Mouse (Mus musculus) limb, embryonic 10.5 days (tissue): Measurements from ENCODE around the gene Ccdc190. TPM values are rescaled to one million over a fixed set of nuclear protein-coding genes. Genes with fewer than 3 reads are reported as not detected.

ENCODE experiments used
- DNase-seq: peaks from one replicate; pipeline ENCODE4 v3.0.0-alpha.2; 2017; ENCODE audit warnings: low spot score
- H3K27ac ChIP-seq: fragments of 300-500 bp; sonication (generic); 2 replicates; pipeline ENCODE4 v1.5.1; 2016; ENCODE audit warnings: mild to moderate bottlenecking
- H3K27me3 ChIP-seq: fragments of 300-500 bp; sonication (generic); 2 replicates; pipeline ENCODE4 v1.6.1; 2016; ENCODE audit warnings: low read depth, mild to moderate bottlenecking; ENCODE audit not compliant: poor library complexity, severe bottlenecking
- H3K36me3 ChIP-seq: fragments of 300-500 bp; sonication (generic); 2 replicates; pipeline ENCODE4 v1.6.1; 2016; ENCODE audit warnings: mild to moderate bottlenecking, moderate library complexity
- H3K4me1 ChIP-seq: fragments of 300-500 bp; sonication (generic); 2 replicates; pipeline ENCODE4 v1.6.1; 2016
- H3K4me3 ChIP-seq: fragments of 300-500 bp; sonication (generic); 2 replicates; pipeline ENCODE4 v1.5.1; 2016; ENCODE audit warnings: mild to moderate bottlenecking, moderate library complexity
- H3K9me3 ChIP-seq: fragments of 300-500 bp; sonication (generic); replicated peaks from 2 replicates; pipeline ENCODE4 v1.6.1; 2016; ENCODE audit warnings: mild to moderate bottlenecking
- WGBS: fragments of 180-500 bp; shearing (Covaris S2); methylation state at CpG from one replicate; pipeline ENCODE4 v1.1.7; 2016; 5-methylcytosine and 5-hydroxymethylcytosine counted together
- polyA plus RNA-seq: library from polyadenylated mRNA; unstranded; fragments of >200 nt; fragmentation: Nextera tagmentation; extraction: Ambion mirVana; gene quantifications from 2 replicates; pipeline ENCODE4 v1.2.1, GENCODE M21; 2016

Ccdc190 gene
- polyA plus RNA-seq, 1 experiment from 2014 or later: not detected

DNA sequence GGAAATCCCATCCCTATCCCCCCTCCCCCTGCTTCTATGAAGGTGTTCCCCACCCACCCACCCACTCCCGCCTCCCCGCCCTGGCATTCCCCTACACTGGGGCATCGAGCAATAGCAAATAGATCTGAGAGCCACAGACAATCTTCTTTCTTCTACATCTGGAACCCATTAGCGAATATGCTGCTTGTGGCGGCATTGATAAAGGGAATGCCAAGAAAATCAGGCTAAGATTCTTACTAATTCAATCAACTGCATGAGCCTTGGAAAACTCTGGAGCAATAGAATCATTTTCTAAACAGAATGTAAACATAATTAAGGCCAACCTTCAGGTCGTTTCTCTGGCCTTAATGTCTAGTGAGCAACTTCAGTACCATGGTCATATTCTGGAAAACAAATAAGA is 16.9 kb upstream of the Ccdc190 start:
- no peaks in the 10 kb centered on the region for H3K36me3 ChIP-seq
- DNase-seq: no peak
- no peak overlapping the region for H3K4me3 ChIP-seq
- no peak overlapping the region for H3K27ac ChIP-seq
- whole genome bisulfite sequencing: 51% methylated on average over 6 of the region's 6 CpGs
- H3K9me3 ChIP-seq: no peaks in the 10 kb centered on the region
- no peaks in the 10 kb centered on the region for H3K27me3 ChIP-seq
- peaks cover 9% of the 10 kb centered on the region for H3K4me1 ChIP-seq

GRCm38 (mm10) chr1:169916659-169917058 is 11.8 kb upstream of the Ccdc190 start:
- Histone ChIP-seq H3K27ac (no peak overlapping the region), H3K9me3 (no peaks in the 10 kb centered on the region), H3K36me3 (no peaks in the 10 kb centered on the region), H3K4me3 (no peak overlapping the region), H3K27me3 (0 out of 2 replicates have a peak, but pooled peaks cover 12% of the 10 kb centered on the region), H3K4me1 (peaks cover 21% of the 10 kb centered on the region)
- 28% methylated on average over 7 of the region's 7 CpGs for WGBS
- peak; percentile 49 for DNase-seq

DNA sequence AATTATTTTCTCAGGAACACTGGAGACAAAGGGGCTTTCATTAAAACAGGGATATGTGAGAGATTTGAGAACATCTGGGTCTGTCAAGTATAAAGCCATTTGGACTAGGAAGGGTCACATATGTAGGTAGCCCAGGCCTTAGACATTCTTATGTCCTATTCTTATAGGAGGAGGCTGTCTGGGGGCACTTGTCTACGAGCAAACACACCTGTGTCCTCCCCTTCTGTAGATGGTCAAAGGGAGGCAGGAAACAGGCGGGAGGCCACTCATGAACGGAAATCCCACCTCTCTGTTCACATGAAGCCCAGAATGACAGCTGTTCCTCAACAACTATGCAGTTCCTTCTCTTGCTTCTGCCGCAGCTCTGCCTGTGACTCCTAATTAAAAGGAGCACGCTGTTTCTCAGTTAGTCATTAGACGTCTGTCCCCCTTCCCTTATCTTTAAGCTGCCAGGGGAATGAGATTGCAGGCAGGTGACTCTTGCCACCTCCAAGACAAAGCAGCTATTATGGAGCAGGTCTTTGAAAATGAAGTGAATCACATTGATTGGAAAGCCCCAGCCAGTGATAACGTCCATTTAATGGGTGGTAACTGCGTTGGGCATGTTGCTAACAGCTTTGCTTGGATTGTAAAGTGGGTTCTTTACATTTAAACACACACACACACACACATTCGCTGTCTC is 11.2 kb upstream of the Ccdc190 start:
- Histone ChIP-seq H3K4me1 (peaks cover 20% of the 10 kb centered on the region), H3K9me3 (no peaks in the 10 kb centered on the region), H3K36me3 (no peaks in the 10 kb centered on the region), H3K27me3 (0 out of 2 replicates have a peak, but pooled peaks cover 12% of the 10 kb centered on the region), H3K27ac (0 out of 2 replicates have a peak overlapping the region, but pooled peaks have one; percentile 14), H3K4me3 (no peak overlapping the region)
- DNase-seq: no peak
- 68% methylated on average over 9 of the region's 9 CpGs for WGBS

DNA sequence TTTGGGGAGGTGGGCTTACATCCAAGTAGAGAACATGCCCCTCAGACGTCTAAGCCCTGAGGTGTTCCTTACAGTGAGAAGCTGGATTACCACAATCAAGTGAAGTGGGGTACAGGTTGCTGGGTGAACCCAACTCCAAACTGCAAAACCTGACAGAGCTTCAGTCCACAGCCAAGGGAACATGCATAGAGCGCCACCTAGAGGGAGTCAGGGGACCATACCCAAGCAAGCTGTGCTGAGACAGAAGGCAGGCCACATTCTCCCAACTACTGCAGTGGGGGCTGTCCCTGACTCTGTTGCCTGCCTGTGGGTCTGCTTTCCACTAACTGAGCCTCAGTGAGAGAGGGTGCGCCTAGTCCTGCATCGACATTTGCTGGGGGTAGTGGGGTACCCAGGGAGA is 10.4 kb upstream of the Ccdc190 start:
- 34% methylated on average over 4 of the region's 4 CpGs for WGBS
- peaks cover 20% of the 10 kb centered on the region for H3K4me1 ChIP-seq
- no peaks in the 10 kb centered on the region for H3K36me3 ChIP-seq
- no peak overlapping the region for H3K27ac ChIP-seq
- no peak overlapping the region for H3K4me3 ChIP-seq
- no peaks in the 10 kb centered on the region for H3K9me3 ChIP-seq
- H3K27me3 ChIP-seq: 0 out of 2 replicates have a peak, but pooled peaks cover 12% of the 10 kb centered on the region
- DNase-seq: peak; percentile 69

DNA sequence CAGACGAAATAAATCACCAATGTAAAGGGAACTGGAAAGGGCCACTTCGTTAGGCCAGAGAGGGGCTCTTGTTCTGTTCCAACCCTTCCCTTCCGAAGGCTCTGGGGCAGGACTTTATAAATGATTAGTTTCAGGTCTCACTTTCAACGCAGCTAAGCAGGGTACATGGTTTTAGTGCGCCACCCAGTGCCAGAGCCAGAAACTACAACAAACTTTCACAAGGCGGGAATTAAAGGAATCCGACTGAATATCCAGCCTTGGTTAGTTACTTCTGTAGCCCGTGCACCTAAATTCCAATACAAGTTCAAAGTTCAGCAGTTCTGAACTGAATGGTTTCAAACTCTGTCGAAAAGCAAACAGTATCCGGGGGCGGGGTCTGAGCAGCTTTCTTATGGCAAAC is 9.2 kb upstream of the Ccdc190 start:
- peaks cover 20% of the 10 kb centered on the region for H3K4me1 ChIP-seq
- no peak overlapping the region for H3K27ac ChIP-seq
- peak; percentile 86 for DNase-seq
- 0 out of 2 replicates have a peak, but pooled peaks cover 12% of the 10 kb centered on the region for H3K27me3 ChIP-seq
- H3K4me3 ChIP-seq: no peak overlapping the region
- H3K36me3 ChIP-seq: no peaks in the 10 kb centered on the region
- H3K9me3 ChIP-seq: no peaks in the 10 kb centered on the region
- 5% methylated on average over 11 of the region's 11 CpGs for whole genome bisulfite sequencing

DNA sequence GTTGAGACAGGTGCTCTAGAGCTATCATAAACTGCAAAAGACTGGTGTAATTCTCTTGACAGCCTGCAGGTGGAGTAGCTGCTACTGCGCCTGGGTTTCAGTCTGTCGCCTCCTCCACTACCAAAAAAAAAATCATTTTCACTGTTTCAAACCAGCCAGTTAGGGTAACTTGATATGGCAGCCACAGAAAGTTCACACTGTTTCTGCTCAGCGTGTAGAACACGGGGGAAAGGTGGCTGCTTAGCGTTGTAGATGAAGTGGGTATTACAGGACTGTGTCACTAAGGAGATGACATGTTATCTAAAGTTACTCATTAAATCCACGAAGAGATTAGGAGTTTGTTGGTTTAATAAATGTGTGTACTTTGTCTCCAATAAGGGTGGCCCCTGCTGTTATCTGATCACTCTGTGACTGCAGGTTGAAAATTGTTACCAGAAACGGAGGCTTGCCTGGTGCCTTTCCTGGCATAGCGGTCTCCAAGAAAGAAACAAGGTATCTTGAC is 6.7 kb upstream of the Ccdc190 start:
- no peaks in the 10 kb centered on the region for H3K36me3 ChIP-seq
- no peak overlapping the region for H3K4me3 ChIP-seq
- no peak overlapping the region for H3K27ac ChIP-seq
- peaks cover 14% of the 10 kb centered on the region for H3K4me1 ChIP-seq
- H3K27me3 ChIP-seq: 0 out of 2 replicates have a peak, but pooled peaks cover 12% of the 10 kb centered on the region
- DNase-seq: no peak
- H3K9me3 ChIP-seq: no peaks in the 10 kb centered on the region
- WGBS: 42% methylated on average over 8 of the region's 8 CpGs

GRCm38 (mm10) chr1:169924567-169924966 is 3.9 kb upstream of the Ccdc190 start:
- Histone ChIP-seq H3K9me3 (no peaks in the 10 kb centered on the region), H3K4me3 (no peak overlapping the region), H3K36me3 (no peaks in the 10 kb centered on the region), H3K27ac (no peak overlapping the region), H3K4me1 (peaks cover 4% of the 10 kb centered on the region; the same call in 1 of the 2 replicates), H3K27me3 (0 out of 2 replicates have a peak, but pooled peaks cover 11% of the 10 kb centered on the region)
- no peak for DNase-seq
- 95% methylated on average over 2 of the region's 2 CpGs for WGBS

GRCm38 (mm10) chr1:169927753-169928369 is 587 bp upstream of the Ccdc190 start:
- Histone ChIP-seq H3K4me3 (no peak overlapping the region), H3K4me1 (peaks cover 4% of the 10 kb centered on the region; the same call in 1 of the 2 replicates), H3K9me3 (no peaks in the 10 kb centered on the region), H3K36me3 (no peaks in the 10 kb centered on the region), H3K27ac (no peak overlapping the region), H3K27me3 (0 out of 2 replicates have a peak, but pooled peaks cover 3% of the 10 kb centered on the region)
- DNase-seq: no peak
- 70% methylated on average over 8 of the region's 8 CpGs for WGBS

DNA sequence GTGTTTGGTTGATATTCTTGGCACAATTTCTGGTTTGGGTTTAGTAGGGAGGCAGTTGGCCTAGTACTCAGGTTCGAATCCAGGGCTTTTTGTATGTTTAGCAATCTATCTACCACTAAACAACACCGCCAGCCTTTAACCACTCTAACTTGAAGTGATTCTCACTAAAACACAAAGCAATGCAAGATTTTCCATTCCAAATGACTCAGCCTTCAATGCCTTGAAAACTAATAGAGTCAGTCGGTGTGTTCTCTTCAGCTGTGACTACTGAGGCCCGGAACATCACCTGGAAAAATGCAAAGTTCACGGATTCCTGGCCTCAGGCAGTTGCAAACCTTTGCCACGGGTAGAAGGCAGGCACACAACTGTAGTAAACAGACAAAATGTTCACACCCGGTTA is 3.2 kb downstream of the Ccdc190 start:
- Histone ChIP-seq H3K9me3 (no peaks in the 10 kb centered on the region), H3K4me3 (no peak overlapping the region), H3K36me3 (no peaks in the 10 kb centered on the region), H3K27me3 (0 out of 2 replicates have a peak, but pooled peaks cover 3% of the 10 kb centered on the region), H3K27ac (no peak overlapping the region), H3K4me1 (peaks cover 4% of the 10 kb centered on the region; the same call in 1 of the 2 replicates)
- no peak for DNase-seq
- WGBS: 85% methylated on average over 7 of the region's 7 CpGs

DNA sequence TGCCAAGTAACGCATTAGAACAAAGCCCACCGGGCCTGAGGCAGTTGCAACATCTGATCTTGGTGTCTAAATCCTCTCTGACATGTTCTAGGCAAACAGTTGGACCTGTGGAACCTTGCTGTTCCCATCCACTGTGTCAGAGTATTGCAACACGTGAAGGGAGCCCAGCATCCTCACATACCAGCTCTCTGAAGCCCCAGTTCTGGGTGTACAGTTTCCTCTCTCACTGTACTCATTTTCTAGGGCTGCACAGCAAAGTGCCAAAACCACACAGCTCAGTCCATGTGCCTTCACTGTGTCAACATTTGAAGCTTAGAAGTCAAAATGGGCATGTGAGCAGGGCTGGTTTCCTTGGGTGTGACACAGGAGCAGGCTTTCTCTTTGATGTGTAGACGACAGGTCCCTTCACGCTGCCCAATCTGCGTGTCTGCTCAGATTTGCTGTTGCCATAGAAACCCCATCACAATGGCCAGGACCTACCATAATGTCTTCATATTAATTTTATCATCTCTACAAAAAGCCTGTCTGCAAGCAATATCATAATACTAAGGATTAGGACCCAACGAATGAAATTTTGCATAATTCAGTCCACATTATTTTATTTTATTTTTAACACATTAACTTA is 3.8 kb downstream of the Ccdc190 start:
- no peak overlapping the region for H3K4me3 ChIP-seq
- 0 out of 2 replicates have a peak, but pooled peaks cover 3% of the 10 kb centered on the region for H3K27me3 ChIP-seq
- H3K36me3 ChIP-seq: no peaks in the 10 kb centered on the region
- no peak for DNase-seq
- WGBS: 77% methylated on average over 7 of the region's 7 CpGs
- H3K9me3 ChIP-seq: no peaks in the 10 kb centered on the region
- no peak overlapping the region for H3K27ac ChIP-seq
- H3K4me1 ChIP-seq: peaks cover 4% of the 10 kb centered on the region; the same call in 1 of the 2 replicates

DNA sequence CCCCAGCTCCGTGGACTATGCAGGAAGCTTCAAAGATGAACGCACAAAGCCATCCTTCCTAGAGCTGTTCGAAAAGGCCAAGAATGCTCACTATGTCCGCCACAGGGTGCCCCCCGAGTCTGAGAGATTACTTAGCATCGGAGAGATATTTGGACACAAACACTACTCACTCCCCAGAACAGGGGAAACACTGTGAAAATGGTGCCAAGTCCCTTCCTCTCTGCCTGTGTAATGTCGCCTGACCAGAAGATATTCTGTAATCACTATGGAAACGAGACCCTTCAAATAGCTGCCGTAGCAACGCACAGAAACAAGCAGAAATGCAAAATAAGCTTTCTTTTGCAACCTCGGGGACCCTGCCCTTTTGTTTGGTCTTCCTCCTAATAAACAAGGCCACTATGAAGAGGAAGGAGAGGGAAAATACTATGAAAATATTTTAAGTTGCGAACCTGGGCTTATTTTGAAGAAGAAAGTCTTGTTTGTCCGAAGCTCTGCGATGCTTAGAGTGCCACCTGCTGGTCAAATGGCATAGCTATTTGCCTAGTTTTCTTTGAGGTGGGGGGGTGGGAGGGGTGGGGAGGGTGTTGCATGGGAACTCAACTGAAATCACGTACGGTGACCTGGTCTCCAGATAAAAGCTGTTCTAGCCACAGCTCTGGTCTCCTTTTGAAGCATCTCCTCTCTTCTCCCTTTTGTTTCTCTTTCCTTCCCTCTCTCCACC is 5.7 kb downstream of the Ccdc190 start:
- DNase-seq: peak; percentile 64
- 64% methylated on average over 16 of the region's 16 CpGs for WGBS
- Histone ChIP-seq H3K36me3 (no peaks in the 10 kb centered on the region), H3K27me3 (0 out of 2 replicates have a peak, but pooled peaks cover 3% of the 10 kb centered on the region), H3K27ac (no peak overlapping the region), H3K4me1 (no peaks in the 10 kb centered on the region), H3K9me3 (no peaks in the 10 kb centered on the region), H3K4me3 (no peak overlapping the region)

DNA sequence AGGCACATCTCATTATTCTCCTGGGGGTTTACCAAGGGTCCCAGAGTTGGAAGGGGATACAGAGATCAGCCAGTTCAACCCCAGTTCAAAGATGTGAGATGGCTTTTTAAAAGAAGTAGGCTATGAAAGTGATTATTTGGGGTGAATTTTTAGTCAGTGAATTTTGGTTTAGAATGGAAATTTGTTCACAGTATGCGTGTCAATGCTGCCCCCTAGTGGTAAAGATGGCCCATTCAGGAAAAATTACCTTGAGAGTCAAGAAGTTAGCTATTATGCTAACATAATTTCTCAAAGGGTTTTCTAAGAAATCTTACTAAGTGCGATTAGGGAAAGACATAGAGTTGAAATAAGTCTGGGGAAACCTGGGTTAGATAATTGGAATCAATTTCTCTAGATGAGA is 10.9 kb downstream of the Ccdc190 start:
- Histone ChIP-seq H3K4me3 (no peak overlapping the region), H3K4me1 (no peaks in the 10 kb centered on the region), H3K9me3 (no peaks in the 10 kb centered on the region), H3K27me3 (no peaks in the 10 kb centered on the region), H3K36me3 (no peaks in the 10 kb centered on the region), H3K27ac (no peak overlapping the region)
- 11% methylated on average over 2 of the region's 2 CpGs for WGBS
- DNase-seq: no peak
